Mouse (Mus musculus) stomach, embryonic 16.5 days (tissue): ENCODE measurements around the gene Sh3bp5. TPM values are rescaled to one million over a fixed set of nuclear protein-coding genes. Genes with fewer than 3 reads are reported as not detected.

Source experiments
- ATAC-seq: fragments of 200-750 bp; cut with Nextera tagmentation; 2 replicates; pipeline ENCODE4 v1.8.0; 2017; ENCODE audit warnings: moderate number of reproducible peaks, moderate TSS enrichment; ENCODE audit not compliant: insufficient read depth, low FRiP score
- H3K27ac ChIP-seq: fragments of 300-500 bp; sonication (generic); 2 replicates; pipeline ENCODE4 v1.5.1; 2014; ENCODE audit warnings: low read length
- H3K27me3 ChIP-seq: fragments of 300-500 bp; sonication (generic); 2 replicates; pipeline ENCODE4 v1.6.1; 2014; ENCODE audit warnings: low read length, control low read depth, mixed read lengths; ENCODE audit not compliant: control insufficient read depth, insufficient read depth
- H3K36me3 ChIP-seq: fragments of 300-500 bp; sonication (generic); 2 replicates; pipeline ENCODE4 v1.6.1; 2014; ENCODE audit warnings: low read length; ENCODE audit not compliant: control insufficient read depth, insufficient read depth
- H3K4me1 ChIP-seq: fragments of 300-500 bp; sonication (generic); 2 replicates; pipeline ENCODE4 v1.6.1; 2014; ENCODE audit warnings: low read length, control low read depth, mixed read lengths; ENCODE audit not compliant: control insufficient read depth, insufficient read depth
- H3K4me2 ChIP-seq: fragments of 300-500 bp; sonication (generic); 2 replicates; pipeline ENCODE4 v1.6.1; 2014; ENCODE audit warnings: low read depth, low read length, mixed read lengths
- H3K4me3 ChIP-seq: fragments of 300-500 bp; sonication (generic); replicated peaks from 2 replicates; pipeline ENCODE4 v1.5.1; 2014; ENCODE audit warnings: mild to moderate bottlenecking, low read length
- H3K9ac ChIP-seq: fragments of 300-500 bp; sonication (generic); 2 replicates; pipeline ENCODE4 v1.6.1; 2014; ENCODE audit warnings: low read length
- H3K9me3 ChIP-seq: fragments of 300-500 bp; sonication (generic); replicated peaks from 2 replicates; pipeline ENCODE4 v1.6.1; 2016; ENCODE audit warnings: low read length, control low read depth; ENCODE audit not compliant: control insufficient read depth
- WGBS: fragments of 180-500 bp; shearing (Covaris S2); extraction: QIAGEN DNeasy Blood & Tissue Kit; methylation state at CpG from one replicate; pipeline ENCODE4 v1.1.7; 2014; 5-methylcytosine and 5-hydroxymethylcytosine counted together
- polyA plus RNA-seq: library from polyadenylated mRNA; unstranded; fragments of >200 nt; fragmentation: Nextera tagmentation; extraction: Ambion mirVana; gene quantifications from 2 replicates; pipeline ENCODE4 v1.2.1, GENCODE M21; 2015

The Sh3bp5 gene
- polyA plus RNA-seq, 1 experiment from 2014 or later, result 20.0 TPM

DNA sequence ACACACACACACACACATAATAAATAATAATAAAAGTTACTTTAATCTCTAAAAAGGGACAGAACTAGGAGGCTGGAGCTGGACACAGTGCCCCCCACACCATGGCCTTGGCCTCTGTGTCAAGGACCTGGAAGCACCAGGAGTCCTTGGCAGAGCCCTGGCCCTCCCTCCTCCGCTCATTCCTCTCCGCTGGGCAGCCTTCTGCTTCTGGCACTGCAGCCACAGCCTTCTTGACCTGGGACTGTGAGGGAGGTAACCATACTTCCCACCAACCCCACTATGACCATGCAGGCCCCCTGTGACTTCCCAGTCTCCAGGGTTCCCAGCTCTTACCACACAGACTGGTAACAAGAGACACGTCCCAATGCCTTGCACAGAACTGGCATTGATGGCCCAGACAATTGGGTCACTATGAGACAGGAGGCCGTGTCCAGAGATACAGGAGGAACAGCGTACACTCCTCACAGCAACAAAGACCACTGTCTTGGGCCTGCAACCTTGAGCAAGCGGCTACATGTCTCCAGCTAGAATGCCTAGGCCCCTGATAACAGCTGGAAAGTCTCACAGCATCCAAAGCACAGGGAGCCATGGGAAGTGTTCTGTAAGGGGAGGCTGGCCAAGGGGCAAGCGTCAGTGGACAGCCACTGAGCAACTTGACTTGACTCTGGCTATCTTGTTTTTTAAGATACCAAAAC, 41.8 kb downstream of the Sh3bp5 start:
- WGBS, result 65% methylated on average over 7 of the region's 7 CpGs
- H3K4me1 ChIP-seq, result peaks cover 12% of the 10 kb centered on the region
- no peaks in the 10 kb centered on the region for H3K27me3 ChIP-seq
- H3K9ac ChIP-seq, result 0 out of 2 replicates have a peak overlapping the region, but pooled peaks have one; percentile 35
- ATAC-seq, result 0 out of 2 replicates have a peak, but pooled peaks have one; percentile 30
- no peak overlapping the region for H3K4me2 ChIP-seq
- H3K27ac ChIP-seq, result no peak overlapping the region
- H3K36me3 ChIP-seq, result no peaks in the 10 kb centered on the region
- no peaks in the 10 kb centered on the region; the same call in 1 of the 2 replicates for H3K9me3 ChIP-seq
- no peak overlapping the region for H3K4me3 ChIP-seq

DNA sequence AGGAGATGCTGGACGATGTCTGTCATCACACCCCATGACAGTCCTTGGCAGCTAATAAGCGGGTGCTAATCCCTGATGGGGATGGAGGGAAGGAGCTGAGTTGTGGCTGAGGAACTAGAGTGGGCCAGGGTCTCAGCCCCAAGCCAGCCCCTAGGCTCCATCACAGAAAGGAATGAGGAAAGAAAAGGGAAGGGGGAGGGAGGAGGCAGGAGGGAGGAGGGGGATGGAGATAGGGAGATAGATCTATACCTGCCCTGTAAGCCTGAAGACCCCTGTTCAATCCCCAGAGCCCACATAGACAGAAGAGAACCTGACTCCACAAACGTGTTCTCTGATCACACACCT, 42.4 kb downstream of the Sh3bp5 start:
- Histone ChIP-seq H3K9ac (no peak overlapping the region), H3K4me2 (no peak overlapping the region), H3K9me3 (no peaks in the 10 kb centered on the region; the same call in 1 of the 2 replicates), H3K27ac (no peak overlapping the region), H3K4me3 (no peak overlapping the region), H3K4me1 (peaks cover 12% of the 10 kb centered on the region), H3K36me3 (no peaks in the 10 kb centered on the region), H3K27me3 (no peaks in the 10 kb centered on the region)
- WGBS, result 83% methylated on average over 3 of the region's 3 CpGs
- no peak for ATAC-seq

DNA sequence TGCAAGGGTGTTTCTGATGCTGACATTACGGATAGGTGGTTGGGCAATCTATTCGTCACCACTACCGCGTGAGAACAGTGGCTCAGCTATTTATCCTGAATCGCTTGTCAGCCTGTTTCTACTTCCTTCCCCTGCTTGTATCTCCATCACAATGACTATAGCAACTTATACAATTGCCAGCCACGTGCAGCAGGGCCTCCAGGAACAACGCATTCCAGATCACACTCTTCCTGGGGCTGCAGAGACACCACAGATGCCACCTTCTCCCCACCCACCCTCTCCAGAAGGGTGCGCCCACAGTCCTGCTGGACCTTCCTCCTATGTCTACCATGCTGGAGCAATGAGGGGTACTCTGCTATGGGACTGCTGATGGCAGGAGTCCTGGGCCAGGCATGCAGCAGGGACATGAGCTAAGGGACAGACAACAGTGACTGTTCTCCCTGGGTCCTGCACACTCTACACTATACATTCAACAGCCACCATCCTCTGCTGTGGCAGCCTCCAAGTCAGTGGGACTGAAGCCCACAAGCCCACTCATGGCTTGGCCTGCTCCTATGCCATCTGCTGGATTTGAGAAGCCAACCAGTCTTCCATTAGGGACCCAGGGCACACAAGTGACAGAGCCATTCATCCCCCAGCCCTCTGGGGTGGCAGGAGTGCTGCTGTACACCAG, 42.9 kb downstream of the Sh3bp5 start:
- no peak overlapping the region for H3K4me3 ChIP-seq
- WGBS, result 67% methylated on average over 8 of the region's 8 CpGs

GRCm38 (mm10) chr14:31392300-31392699, 43.6 kb downstream of the Sh3bp5 start:
- 74% methylated on average over 5 of the region's 5 CpGs for WGBS
- Histone ChIP-seq H3K9ac (no peak overlapping the region), H3K4me1 (peaks cover 5% of the 10 kb centered on the region), H3K9me3 (no peaks in the 10 kb centered on the region; the same call in 1 of the 2 replicates), H3K27me3 (no peaks in the 10 kb centered on the region), H3K36me3 (no peaks in the 10 kb centered on the region), H3K4me2 (no peak overlapping the region), H3K27ac (no peak overlapping the region), H3K4me3 (no peak overlapping the region)
- ATAC-seq, result no peak

More for the DNA sequence above, 42.9 kb downstream of the Sh3bp5 start:
- H3K36me3 ChIP-seq, result no peaks in the 10 kb centered on the region
- no peaks in the 10 kb centered on the region; the same call in 1 of the 2 replicates for H3K9me3 ChIP-seq
- no peak overlapping the region for H3K9ac ChIP-seq
- H3K4me1 ChIP-seq, result peaks cover 12% of the 10 kb centered on the region
- H3K27ac ChIP-seq, result no peak overlapping the region
- H3K4me2 ChIP-seq, result no peak overlapping the region
- ATAC-seq, result no peak
- H3K27me3 ChIP-seq, result no peaks in the 10 kb centered on the region

DNA sequence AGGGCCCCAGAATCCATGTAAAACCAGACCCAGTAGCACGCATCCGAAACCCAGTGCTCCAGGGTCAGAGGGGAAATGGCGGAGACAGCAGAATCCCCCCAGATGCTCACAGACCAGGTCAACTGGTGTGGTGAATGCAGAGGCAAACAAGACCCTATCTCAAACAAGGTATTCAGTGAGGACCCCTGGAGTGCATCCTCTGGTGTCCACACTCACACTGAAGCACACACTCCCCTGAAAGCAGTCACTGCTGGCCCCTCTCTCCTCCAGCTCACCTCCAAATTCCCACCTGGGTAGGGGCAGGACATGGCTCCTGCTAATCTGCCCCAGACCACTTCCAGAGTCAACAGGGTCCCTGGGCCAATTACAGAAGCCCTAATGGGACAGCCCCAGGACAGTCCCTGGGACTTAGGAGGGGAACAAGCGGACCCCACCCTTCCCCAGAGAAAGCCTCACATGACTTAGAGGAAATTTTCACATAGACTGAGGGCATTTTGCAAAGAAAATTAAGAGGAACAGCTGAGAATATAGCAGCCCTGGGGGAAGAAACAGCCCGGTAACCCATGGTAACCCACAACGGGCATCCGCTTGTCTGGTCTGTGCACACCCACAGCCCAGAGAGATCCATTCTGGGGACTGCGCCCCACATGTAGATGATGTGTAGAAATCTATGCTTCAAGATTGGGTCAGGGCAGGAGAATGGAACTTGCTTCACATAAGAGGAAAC, 46.3 kb downstream of the Sh3bp5 start:
- Histone ChIP-seq H3K27ac (no peak overlapping the region), H3K36me3 (no peaks in the 10 kb centered on the region), H3K4me2 (no peak overlapping the region), H3K9me3 (no peaks in the 10 kb centered on the region), H3K4me1 (peaks cover 17% of the 10 kb centered on the region), H3K27me3 (no peaks in the 10 kb centered on the region), H3K4me3 (no peak overlapping the region), H3K9ac (no peak overlapping the region)
- no peak for ATAC-seq
- WGBS, result 88% methylated on average over 8 of the region's 8 CpGs

GRCm38 (mm10) chr14:31388086-31388872, 47.6 kb downstream of the Sh3bp5 start:
- no peaks in the 10 kb centered on the region for H3K9me3 ChIP-seq
- no peaks in the 10 kb centered on the region for H3K36me3 ChIP-seq
- H3K27me3 ChIP-seq, result no peaks in the 10 kb centered on the region
- peaks cover 15% of the 10 kb centered on the region for H3K4me1 ChIP-seq
- no peak overlapping the region for H3K4me3 ChIP-seq
- no peak overlapping the region for H3K9ac ChIP-seq
- ATAC-seq, result no peak
- WGBS, result 67% methylated on average over 13 of the region's 13 CpGs
- no peak overlapping the region for H3K4me2 ChIP-seq
- 0 out of 2 replicates have a peak overlapping the region, but pooled peaks have one; percentile 11 for H3K27ac ChIP-seq

DNA sequence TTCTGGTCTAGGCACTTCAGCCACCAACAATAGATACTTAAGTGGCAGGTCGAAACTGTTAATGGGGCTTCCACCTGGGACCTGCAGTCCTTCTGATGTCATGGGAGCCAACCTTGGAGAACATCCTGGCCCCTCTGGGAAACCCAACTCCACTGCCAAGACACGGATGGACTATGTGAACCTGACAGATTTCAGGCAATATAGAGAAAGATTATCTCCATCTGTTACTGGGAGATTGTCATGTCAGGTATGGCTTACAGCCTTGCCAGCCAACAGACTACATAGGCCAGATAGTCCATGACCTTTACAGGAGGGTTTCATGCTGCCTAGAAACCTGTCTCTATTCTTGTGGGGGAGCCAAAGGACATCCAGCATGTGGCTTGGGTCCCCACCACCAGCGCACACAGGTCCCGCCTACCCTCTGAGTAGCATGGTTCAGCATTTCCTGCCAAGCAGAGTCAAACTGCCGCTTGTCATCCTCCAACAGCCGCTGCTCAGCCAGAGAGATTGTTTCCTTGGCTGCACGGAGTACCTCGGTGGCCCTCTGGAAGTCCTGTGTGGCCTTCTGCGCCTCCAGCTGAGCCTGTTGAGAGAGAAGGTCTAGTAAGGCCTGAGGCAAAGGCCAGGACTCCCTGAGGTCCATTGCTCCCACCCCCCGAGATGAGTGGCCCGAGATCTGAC, 48.4 kb downstream of the Sh3bp5 start:
- no peak for ATAC-seq
- WGBS, result 77% methylated on average over 11 of the region's 11 CpGs
- H3K27me3 ChIP-seq, result no peaks in the 10 kb centered on the region
- no peak overlapping the region for H3K9ac ChIP-seq
- no peaks in the 10 kb centered on the region for H3K9me3 ChIP-seq
- no peaks in the 10 kb centered on the region for H3K36me3 ChIP-seq
- H3K4me3 ChIP-seq, result no peak overlapping the region
- no peak overlapping the region for H3K4me2 ChIP-seq
- H3K4me1 ChIP-seq, result peaks cover 15% of the 10 kb centered on the region
- no peak overlapping the region for H3K27ac ChIP-seq

DNA sequence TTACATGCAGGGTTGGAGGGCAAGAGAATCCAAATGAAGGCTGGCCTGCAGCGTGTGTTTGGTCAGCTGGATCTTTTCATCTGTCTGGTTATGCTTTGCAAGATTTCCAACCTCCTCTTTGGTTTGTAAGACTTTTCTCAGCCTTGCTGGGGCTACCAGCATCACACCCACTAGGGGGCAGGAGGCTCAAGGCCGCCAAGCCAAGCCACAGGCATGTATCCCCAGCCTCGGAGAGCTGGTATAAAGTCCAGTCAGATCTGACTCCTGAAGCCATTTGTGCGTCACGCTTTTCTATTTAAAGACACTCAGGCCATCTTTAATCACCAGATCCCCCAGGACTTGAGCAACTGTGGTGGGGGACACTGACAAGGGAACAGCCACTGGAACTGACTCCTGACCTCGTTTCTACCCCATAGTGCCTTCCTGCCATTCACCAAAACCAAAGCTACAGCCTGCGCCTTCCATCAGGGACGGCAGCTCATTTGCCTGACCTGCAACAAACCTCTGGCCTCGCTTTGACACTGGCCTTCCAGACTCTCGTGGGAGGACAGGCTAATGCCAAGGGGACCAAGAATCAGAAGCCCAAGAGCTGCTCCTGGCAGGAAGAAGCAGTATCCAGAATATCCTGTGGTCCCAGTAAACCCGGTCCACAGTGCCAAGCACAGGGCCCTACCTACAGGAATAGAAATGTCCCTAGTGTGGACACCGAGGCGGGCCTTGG, 49.7 kb downstream of the Sh3bp5 start:
- H3K9ac ChIP-seq, result peak overlapping the region; percentile 32; the same call in 1 of the 2 replicates
- peak overlapping the region; percentile 66 for H3K27ac ChIP-seq
- no peak overlapping the region for H3K4me2 ChIP-seq
- H3K36me3 ChIP-seq, result no peaks in the 10 kb centered on the region
- H3K4me3 ChIP-seq, result no peak overlapping the region
- H3K4me1 ChIP-seq, result peaks cover 15% of the 10 kb centered on the region
- 43% methylated on average over 13 of the region's 13 CpGs for WGBS
- H3K27me3 ChIP-seq, result no peaks in the 10 kb centered on the region
- peak; percentile 75 for ATAC-seq
- no peaks in the 10 kb centered on the region for H3K9me3 ChIP-seq
